Mouse (Mus musculus): ENCODE data around the gene Cmtm3.

- TF ChIP-seq CTCF (IDR thresholded peaks at IDR 0.05; ENCODE audit: control insufficient read depth, insufficient read depth, low read length) (no peak), POLR2A (IDR thresholded peaks at IDR 0.05; ENCODE audit: borderline replicate concordance, control insufficient read depth, low read depth, low read length) (no peak)
Observed at GRCm38 (mm10) chr8:104337890-104338289, 1.3 kb upstream of the Cmtm3 start.

Measured in bone marrow, adult 2 months (tissue).